Mouse (Mus musculus): ENCODE data around the gene Cdh3.

DNA sequence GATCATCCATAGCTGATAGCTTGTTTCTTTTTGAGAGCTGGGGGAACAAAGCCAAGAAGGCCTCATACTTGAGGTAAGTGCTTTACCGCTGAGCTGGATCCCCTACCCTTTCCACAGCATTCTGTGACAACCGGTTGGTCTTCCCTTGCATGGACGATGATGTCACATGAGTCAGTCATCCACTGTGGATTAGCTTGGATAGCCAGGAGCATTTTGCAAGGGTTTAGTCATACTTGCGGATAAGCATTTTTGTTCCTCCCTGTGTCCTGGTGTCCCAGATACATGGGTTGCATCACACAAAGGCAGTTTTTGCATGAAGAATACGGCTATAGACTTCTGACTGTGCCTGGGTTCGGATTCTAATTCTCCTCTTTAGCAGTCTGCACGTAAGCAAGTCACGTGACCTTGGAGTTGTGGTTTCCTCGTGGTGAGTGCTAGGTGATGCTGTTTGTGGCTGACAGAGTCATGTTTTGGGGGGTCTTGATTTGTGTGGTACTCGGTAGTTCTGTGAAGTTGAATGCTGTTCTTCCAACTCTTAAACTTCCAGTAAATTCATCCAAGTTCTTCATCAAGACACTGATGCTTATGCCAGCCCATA, 19.3 kb downstream of the Cdh3 start:
- TF ChIP-seq CTCF (IDR thresholded peaks at IDR 0.05; ENCODE audit: extremely low read depth, insufficient read length, insufficient replicate concordance, low read depth, low read length) (no peak), POLR2A (IDR thresholded peaks at IDR 0.05; ENCODE audit: low read depth, low read length) (no peak)

Measured in small intestine, adult 2 months (tissue).